Mouse (Mus musculus) neural tube, embryonic 13.5 days (tissue): ENCODE measurements at regions not wholly inside any gene's neighbourhood (a gene's known extent, or its start where the extent isn't known, plus 50 kb on each side); places are given as distances from the start of the nearest gene placed in this dataset.
"Not testable (repeated sequence)": the region's sequence is repeated elsewhere in the genome, so short reads cannot be mapped to it uniquely, and the experiment has no call there.

Source experiments
- ATAC-seq: fragments of 200-750 bp; cut with Nextera tagmentation; 2 replicates; pipeline ENCODE4 v1.8.0; 2017; ENCODE audit warnings: low read depth, mild to moderate bottlenecking, moderate TSS enrichment, moderate library complexity
- H3K27ac ChIP-seq: fragments of 300-500 bp; sonication (generic); replicated peaks from 2 replicates; pipeline ENCODE4 v1.5.1; 2015; ENCODE audit warnings: moderate library complexity, mild to moderate bottlenecking, inconsistent platforms
- H3K27me3 ChIP-seq: fragments of 300-500 bp; sonication (generic); 2 replicates; pipeline ENCODE4 v1.6.1; 2015; ENCODE audit warnings: mild to moderate bottlenecking, inconsistent platforms
- H3K36me3 ChIP-seq: fragments of 300-500 bp; sonication (generic); 2 replicates; pipeline ENCODE4 v1.6.1; 2015; ENCODE audit warnings: mild to moderate bottlenecking, inconsistent platforms
- H3K4me1 ChIP-seq: fragments of 300-500 bp; sonication (generic); replicated peaks from 2 replicates; pipeline ENCODE4 v1.6.1; 2015; ENCODE audit warnings: inconsistent platforms
- H3K4me2 ChIP-seq: fragments of 300-500 bp; sonication (generic); 2 replicates; pipeline ENCODE4 v1.6.1; 2015; ENCODE audit warnings: inconsistent platforms, mild to moderate bottlenecking, moderate library complexity
- H3K4me3 ChIP-seq: fragments of 300-500 bp; sonication (generic); 2 replicates; pipeline ENCODE4 v1.5.1; 2015; ENCODE audit warnings: mild to moderate bottlenecking, inconsistent platforms
- H3K9ac ChIP-seq: fragments of 300-500 bp; sonication (generic); 2 replicates; pipeline ENCODE4 v1.6.1; 2015; ENCODE audit warnings: moderate library complexity, mild to moderate bottlenecking, inconsistent platforms
- H3K9me3 ChIP-seq: fragments of 300-500 bp; sonication (generic); 2 replicates; pipeline ENCODE4 v1.6.1; 2016; ENCODE audit warnings: inconsistent platforms
- WGBS: fragments of 180-500 bp; shearing (Covaris S2); methylation state at CpG from one replicate; pipeline ENCODE4 v1.1.7; 2015; 5-methylcytosine and 5-hydroxymethylcytosine counted together

GRCm38 (mm10) chr5:68351793-68352192 lies 320.2 kb downstream of the Grxcr1 start:
- H3K9me3 ChIP-seq, result no peaks in the 10 kb centered on the region
- H3K4me2 ChIP-seq, result no peak overlapping the region
- no peaks in the 10 kb centered on the region for H3K36me3 ChIP-seq
- H3K9ac ChIP-seq, result no peak overlapping the region
- H3K4me3 ChIP-seq, result no peak overlapping the region
- H3K27me3 ChIP-seq, result no peaks in the 10 kb centered on the region
- 0 out of 2 replicates have a peak, but pooled peaks cover 3% of the 10 kb centered on the region for H3K4me1 ChIP-seq
- no peak for ATAC-seq
- no peak overlapping the region for H3K27ac ChIP-seq
- WGBS, result 60% methylated on average over 5 of the region's 5 CpGs

- Histone ChIP-seq H3K4me3 (no peak overlapping the region), H3K9me3 (no peaks in the 10 kb centered on the region), H3K4me1 (0 out of 2 replicates have a peak, but pooled peaks cover 3% of the 10 kb centered on the region), H3K27ac (no peak overlapping the region), H3K27me3 (no peaks in the 10 kb centered on the region), H3K4me2 (no peak overlapping the region), H3K9ac (no peak overlapping the region), H3K36me3 (no peaks in the 10 kb centered on the region)
- WGBS, result 59% methylated on average over 4 of the region's 4 CpGs
- ATAC-seq, result no peak
These were observed 321.6 kb downstream of the Grxcr1 start for GRCm38 (mm10) chr5:68353211-68353610.

GRCm38 (mm10) chr5:68353816-68354215 lies 322.2 kb downstream of the Grxcr1 start:
- H3K36me3 ChIP-seq, H3K9ac ChIP-seq, H3K9me3 ChIP-seq, ATAC-seq, H3K27me3 ChIP-seq, H3K4me3 ChIP-seq, H3K4me1 ChIP-seq, H3K4me2 ChIP-seq, H3K27ac ChIP-seq: not testable (repeated sequence)
- 40% methylated on average over 3 of the region's 3 CpGs for WGBS

- Histone ChIP-seq H3K4me3 (no peak overlapping the region), H3K4me2 (no peak overlapping the region), H3K27me3 (no peaks in the 10 kb centered on the region), H3K36me3 (no peaks in the 10 kb centered on the region), H3K4me1 (no peaks in the 10 kb centered on the region), H3K27ac (no peak overlapping the region), H3K9me3 (no peaks in the 10 kb centered on the region), H3K9ac (no peak overlapping the region)
- 85% methylated on average over 3 of the region's 3 CpGs for WGBS
- ATAC-seq, result no peak
These were observed 330.1 kb downstream of the Grxcr1 start for GRCm38 (mm10) chr5:68361581-68362211.

- 70% methylated on average over 2 of the region's 2 CpGs for WGBS
- ATAC-seq, result no peak
- H3K27ac ChIP-seq, result no peak overlapping the region
These were observed 341.4 kb downstream of the Grxcr1 start for GRCm38 (mm10) chr5:68373082-68373481.

More at GRCm38 (mm10) chr5:68373082-68373481, 341.4 kb downstream of the Grxcr1 start:
- Histone ChIP-seq H3K4me1 (no peaks in the 10 kb centered on the region), H3K9ac (no peak overlapping the region), H3K4me3 (no peak overlapping the region), H3K9me3 (no peaks in the 10 kb centered on the region), H3K36me3 (no peaks in the 10 kb centered on the region), H3K4me2 (no peak overlapping the region), H3K27me3 (no peaks in the 10 kb centered on the region)
